Mouse (Mus musculus): ENCODE data around the gene Triobp. TPM values are rescaled to one million over a fixed set of nuclear protein-coding genes. Genes with fewer than 3 reads are reported as not detected.
A peak's percentile ranks its signal among the peaks of the same experiment; 100 is the strongest.

Gene Triobp
- polyA plus RNA-seq, 1 experiment from 2014 or later: 53.7 TPM

DNA sequence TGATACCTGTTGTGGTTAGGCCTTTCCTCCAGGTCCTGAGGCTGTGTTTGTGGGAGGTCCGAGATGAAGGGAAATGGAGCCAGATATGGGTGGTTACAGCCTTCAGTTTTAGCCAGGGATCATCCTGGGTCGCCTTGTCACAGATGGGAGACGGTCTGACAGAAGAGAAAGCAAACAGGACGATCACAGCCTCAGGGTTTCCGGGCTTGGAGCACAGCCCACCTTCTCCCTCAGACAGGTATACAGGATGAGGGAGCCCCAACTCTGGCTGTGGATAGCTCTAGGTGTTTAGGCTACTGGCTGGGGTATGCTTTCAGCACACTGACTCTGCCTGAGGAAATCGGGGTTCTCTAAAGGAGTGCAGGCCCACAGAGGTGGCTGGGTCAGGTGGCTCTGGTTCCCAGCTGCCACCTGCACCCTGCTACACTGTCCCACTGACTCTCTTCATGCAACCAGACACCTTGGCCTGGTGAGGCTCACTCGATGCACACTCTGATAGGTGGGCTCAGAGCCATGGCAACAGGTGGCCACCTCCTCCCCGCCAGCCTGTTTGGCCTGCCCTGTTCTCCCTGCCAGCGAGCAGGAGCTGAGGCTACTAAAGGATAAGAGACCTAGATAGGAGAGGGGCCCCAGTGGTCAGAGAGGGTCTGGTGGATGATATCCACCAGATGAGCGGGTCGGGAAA, 39.2 kb downstream of the Triobp start:
- H3K4me3 ChIP-seq (ENCODE audit: low read length): no peak overlapping the region
- ATAC-seq (replicated peaks; ENCODE audit: extremely low read depth, insufficient read depth, low FRiP score): no peak
- H3K9me3 ChIP-seq (replicated peaks; ENCODE audit: control insufficient read depth, low read length): no peaks in the 10 kb centered on the region
- no peaks in the 10 kb centered on the region for H3K27me3 ChIP-seq (ENCODE audit: control insufficient read depth, insufficient read depth, low read length)
- H3K9ac ChIP-seq (ENCODE audit: low read length): peak overlapping the region; percentile 33; the same call in 1 of the 2 replicates
- H3K4me2 ChIP-seq (ENCODE audit: low read depth, low read length): no peak overlapping the region
- peaks cover 59% of the 10 kb centered on the region for H3K4me1 ChIP-seq (ENCODE audit: control insufficient read depth, insufficient read depth, low read length)
- peaks cover 15% of the 10 kb centered on the region for H3K36me3 ChIP-seq (ENCODE audit: control insufficient read depth, insufficient read depth)
- 43% methylated on average over 11 of the region's 11 CpGs for WGBS
- no peak overlapping the region for H3K27ac ChIP-seq (ENCODE audit: low read length)

DNA sequence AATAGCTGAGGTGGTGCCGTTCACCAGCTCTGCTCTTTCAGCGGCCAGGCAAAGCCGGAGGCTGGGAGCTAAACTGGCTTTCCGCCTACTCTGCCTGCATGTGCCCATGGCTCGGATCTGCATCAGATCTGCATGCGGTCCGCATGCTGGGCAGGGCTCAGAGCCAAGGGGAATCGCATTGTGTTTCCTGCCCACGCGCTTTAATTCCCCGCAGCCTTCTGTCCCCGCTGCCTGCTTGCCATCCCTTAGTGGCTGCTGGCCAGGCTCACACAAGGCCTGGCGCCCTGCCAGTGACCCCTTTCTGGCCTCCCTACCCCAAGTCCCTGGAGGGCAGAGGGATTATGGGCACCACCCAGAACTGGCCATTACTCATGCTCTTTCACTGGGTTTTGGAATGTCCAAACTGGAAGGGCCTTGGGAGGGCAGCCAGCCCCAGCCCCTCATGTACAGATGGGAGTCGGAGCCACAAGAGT, 41.0 kb downstream of the Triobp start:
- Histone ChIP-seq H3K36me3 (ENCODE audit: control insufficient read depth, insufficient read depth) (peaks cover 32% of the 10 kb centered on the region), H3K9me3 (replicated peaks; ENCODE audit: control insufficient read depth, low read length) (no peaks in the 10 kb centered on the region), H3K4me1 (ENCODE audit: control insufficient read depth, insufficient read depth, low read length) (peaks cover 54% of the 10 kb centered on the region), H3K27me3 (ENCODE audit: control insufficient read depth, insufficient read depth, low read length) (no peaks in the 10 kb centered on the region), H3K4me3 (ENCODE audit: low read length) (no peak overlapping the region), H3K4me2 (ENCODE audit: low read depth, low read length) (peak overlapping the region; percentile 1; the same call in 1 of the 2 replicates), H3K9ac (ENCODE audit: low read length) (peak overlapping the region; percentile 20; the same call in 1 of the 2 replicates), H3K27ac (ENCODE audit: low read length) (peak overlapping the region; percentile 5)
- ATAC-seq (replicated peaks; ENCODE audit: extremely low read depth, insufficient read depth, low FRiP score): no peak; the same call in 1 of the 2 replicates
- WGBS: 25% methylated on average over 14 of the region's 14 CpGs

DNA sequence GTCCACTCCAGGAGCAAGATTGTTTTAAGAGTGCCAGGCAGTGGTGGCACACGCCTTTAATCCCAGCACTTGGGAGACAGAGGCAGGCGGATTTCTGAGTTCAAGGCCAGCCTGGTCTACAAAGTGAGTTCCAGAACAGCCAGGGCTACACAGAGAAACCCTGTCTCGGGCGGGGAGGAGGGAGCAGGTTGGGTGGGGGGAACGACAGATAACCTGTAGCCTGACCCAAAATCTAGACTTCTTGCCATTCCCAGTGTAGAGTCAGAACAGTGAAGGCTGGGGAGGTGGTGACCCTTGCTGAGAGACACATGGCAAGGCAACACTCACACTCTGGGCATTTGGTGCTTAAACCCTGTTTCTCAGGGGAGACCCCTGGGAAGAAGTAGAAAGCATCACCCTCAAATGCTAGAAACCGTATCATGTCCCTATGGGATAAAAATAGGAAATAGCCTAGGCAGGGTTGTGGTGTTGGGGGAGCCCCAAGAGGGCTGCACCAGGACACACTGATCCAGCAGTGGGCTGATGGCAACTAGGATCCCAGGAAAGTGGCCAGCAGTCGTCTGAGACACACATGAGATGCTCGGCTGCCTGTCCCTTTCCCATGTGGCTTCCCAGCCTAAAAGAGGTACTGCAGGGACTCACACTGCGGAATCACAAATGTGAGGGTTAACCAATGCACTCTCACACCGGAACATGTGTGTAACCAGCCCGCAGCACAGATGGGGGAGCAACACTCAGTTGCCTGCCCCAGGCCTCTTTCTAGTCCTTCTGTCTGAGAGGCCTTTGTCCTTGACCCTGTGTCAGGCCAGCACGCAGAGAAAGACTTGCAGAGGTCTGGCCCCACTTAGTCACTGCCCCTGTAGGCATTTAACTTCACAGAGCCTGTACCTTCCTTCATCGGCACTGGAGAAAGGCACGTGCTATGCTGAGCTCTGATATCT, 41.9 kb downstream of the Triobp start:
- ATAC-seq (replicated peaks; ENCODE audit: extremely low read depth, insufficient read depth, low FRiP score): 0 out of 2 replicates have a peak, but pooled peaks have one; percentile 11
- Histone ChIP-seq H3K9ac (ENCODE audit: low read length) (no peak overlapping the region), H3K36me3 (ENCODE audit: control insufficient read depth, insufficient read depth) (peaks cover 40% of the 10 kb centered on the region), H3K4me2 (ENCODE audit: low read depth, low read length) (no peak overlapping the region), H3K4me1 (ENCODE audit: control insufficient read depth, insufficient read depth, low read length) (peaks cover 45% of the 10 kb centered on the region), H3K9me3 (replicated peaks; ENCODE audit: control insufficient read depth, low read length) (no peaks in the 10 kb centered on the region), H3K27me3 (ENCODE audit: control insufficient read depth, insufficient read depth, low read length) (no peaks in the 10 kb centered on the region), H3K27ac (ENCODE audit: low read length) (peak overlapping the region; percentile 43), H3K4me3 (ENCODE audit: low read length) (no peak overlapping the region)
- WGBS: 72% methylated on average over 14 of the region's 14 CpGs

DNA sequence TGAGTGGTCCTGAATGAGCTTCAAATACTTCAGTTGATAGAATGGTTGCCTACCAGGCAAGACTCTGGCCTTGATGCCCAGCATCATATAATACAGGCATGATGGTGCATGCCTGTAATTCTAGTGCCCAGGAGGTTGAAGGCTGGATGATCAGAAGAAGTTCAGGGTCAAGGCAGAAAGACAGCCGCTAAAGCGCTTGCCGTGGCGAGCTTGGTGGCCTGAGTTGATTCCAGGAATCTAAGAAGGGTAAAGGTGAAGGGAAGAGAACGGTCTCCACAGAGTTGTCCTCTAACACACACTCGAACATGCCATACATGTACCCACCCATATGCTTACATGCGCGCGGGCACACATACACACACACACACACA, 42.6 kb downstream of the Triobp start:
- Histone ChIP-seq H3K27ac (ENCODE audit: low read length) (peak overlapping the region; percentile 43), H3K9me3 (replicated peaks; ENCODE audit: control insufficient read depth, low read length) (no peaks in the 10 kb centered on the region), H3K4me2 (ENCODE audit: low read depth, low read length) (no peak overlapping the region), H3K27me3 (ENCODE audit: control insufficient read depth, insufficient read depth, low read length) (no peaks in the 10 kb centered on the region), H3K9ac (ENCODE audit: low read length) (no peak overlapping the region), H3K36me3 (ENCODE audit: control insufficient read depth, insufficient read depth) (peaks cover 44% of the 10 kb centered on the region), H3K4me3 (ENCODE audit: low read length) (no peak overlapping the region), H3K4me1 (ENCODE audit: control insufficient read depth, insufficient read depth, low read length) (peaks cover 44% of the 10 kb centered on the region)
- WGBS: 86% methylated on average over 9 of the region's 9 CpGs
- no peak for ATAC-seq (replicated peaks; ENCODE audit: extremely low read depth, insufficient read depth, low FRiP score)

DNA sequence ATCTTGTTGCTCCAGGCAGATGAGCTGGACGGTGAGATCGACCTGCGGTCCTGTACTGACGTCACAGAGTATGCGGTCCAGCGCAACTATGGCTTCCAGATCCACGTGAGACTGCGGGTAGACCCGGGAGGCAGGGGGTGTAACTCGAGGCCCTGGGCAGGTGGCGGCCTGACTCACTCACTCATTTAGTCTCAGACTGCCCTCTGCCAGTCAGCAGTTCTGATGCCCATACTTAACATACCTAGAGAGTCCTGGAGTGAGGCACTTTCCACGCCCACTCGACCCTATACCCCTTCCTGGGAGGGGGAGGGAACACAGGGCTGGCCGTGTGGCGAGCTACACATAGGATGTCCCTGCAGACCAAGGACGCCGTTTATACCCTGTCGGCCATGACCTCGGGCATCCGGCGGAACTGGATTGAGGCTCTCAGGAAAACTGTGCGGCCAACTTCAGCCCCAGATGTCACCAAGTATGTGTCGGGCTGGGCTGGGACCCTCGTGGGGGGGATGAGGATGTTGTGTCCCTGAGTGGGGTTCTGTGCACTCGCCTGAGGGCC, 43.5 kb downstream of the Triobp start:
- Histone ChIP-seq H3K27ac (ENCODE audit: low read length) (no peak overlapping the region), H3K4me1 (ENCODE audit: control insufficient read depth, insufficient read depth, low read length) (peaks cover 40% of the 10 kb centered on the region), H3K4me3 (ENCODE audit: low read length) (no peak overlapping the region), H3K4me2 (ENCODE audit: low read depth, low read length) (no peak overlapping the region), H3K9ac (ENCODE audit: low read length) (no peak overlapping the region), H3K36me3 (ENCODE audit: control insufficient read depth, insufficient read depth) (peaks cover 49% of the 10 kb centered on the region), H3K27me3 (ENCODE audit: control insufficient read depth, insufficient read depth, low read length) (no peaks in the 10 kb centered on the region), H3K9me3 (replicated peaks; ENCODE audit: control insufficient read depth, low read length) (no peaks in the 10 kb centered on the region)
- WGBS: 92% methylated on average over 25 of the region's 25 CpGs
- ATAC-seq (replicated peaks; ENCODE audit: extremely low read depth, insufficient read depth, low FRiP score): no peak

DNA sequence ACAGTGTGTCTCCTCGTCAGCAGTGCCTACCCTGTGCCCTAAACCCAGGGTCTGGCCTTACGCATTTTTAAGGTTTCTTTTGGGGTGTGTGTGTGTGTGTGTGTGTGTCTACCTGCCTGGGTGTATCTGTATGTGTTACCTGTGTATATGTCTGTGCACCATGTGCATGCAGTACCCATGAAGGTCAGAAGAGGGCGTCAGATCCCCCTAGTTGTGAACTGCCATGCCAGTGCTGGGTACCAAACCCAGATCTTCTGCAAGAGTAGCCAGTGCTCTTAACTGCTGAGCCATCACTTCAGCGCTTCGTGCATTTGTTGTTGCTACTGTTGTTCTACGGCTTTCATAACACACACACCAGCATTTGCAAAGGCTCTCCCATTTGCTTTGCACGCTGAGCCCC, 44.7 kb downstream of the Triobp start:
- Histone ChIP-seq H3K27ac (ENCODE audit: low read length) (no peak overlapping the region), H3K9ac (ENCODE audit: low read length) (no peak overlapping the region), H3K27me3 (ENCODE audit: control insufficient read depth, insufficient read depth, low read length) (no peaks in the 10 kb centered on the region), H3K4me1 (ENCODE audit: control insufficient read depth, insufficient read depth, low read length) (peaks cover 28% of the 10 kb centered on the region), H3K4me2 (ENCODE audit: low read depth, low read length) (no peak overlapping the region), H3K9me3 (replicated peaks; ENCODE audit: control insufficient read depth, low read length) (no peaks in the 10 kb centered on the region), H3K4me3 (ENCODE audit: low read length) (no peak overlapping the region), H3K36me3 (ENCODE audit: control insufficient read depth, insufficient read depth) (peaks cover 49% of the 10 kb centered on the region)
- no peak for ATAC-seq (replicated peaks; ENCODE audit: extremely low read depth, insufficient read depth, low FRiP score)
- WGBS: 91% methylated on average over 7 of the region's 7 CpGs

DNA sequence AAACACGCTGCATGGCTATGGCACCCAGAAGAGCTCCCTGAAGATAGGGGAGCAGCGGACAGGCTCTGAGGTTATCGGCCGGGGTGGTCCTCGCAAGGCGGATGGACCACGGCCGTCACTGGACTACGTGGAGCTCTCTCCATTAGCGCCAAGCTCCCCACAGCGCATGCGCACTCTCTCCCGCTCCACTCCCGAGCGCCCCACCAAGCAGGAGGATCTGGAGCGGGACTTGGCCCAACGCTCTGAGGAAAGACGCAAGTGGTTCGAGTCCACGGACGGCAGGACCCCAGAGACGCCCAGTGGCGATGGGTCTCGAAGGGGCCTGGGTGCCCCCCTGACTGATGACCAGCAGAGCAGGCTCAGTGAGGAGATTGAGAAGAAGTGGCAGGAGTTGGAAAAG, 45.4 kb downstream of the Triobp start:
- Histone ChIP-seq H3K36me3 (ENCODE audit: control insufficient read depth, insufficient read depth) (peaks cover 49% of the 10 kb centered on the region), H3K4me1 (ENCODE audit: control insufficient read depth, insufficient read depth, low read length) (peaks cover 24% of the 10 kb centered on the region), H3K4me2 (ENCODE audit: low read depth, low read length) (no peak overlapping the region), H3K27me3 (ENCODE audit: control insufficient read depth, insufficient read depth, low read length) (no peaks in the 10 kb centered on the region), H3K9ac (ENCODE audit: low read length) (no peak overlapping the region), H3K4me3 (ENCODE audit: low read length) (no peak overlapping the region), H3K9me3 (replicated peaks; ENCODE audit: control insufficient read depth, low read length) (no peaks in the 10 kb centered on the region), H3K27ac (ENCODE audit: low read length) (no peak overlapping the region)
- WGBS: 97% methylated on average over 24 of the region's 24 CpGs
- no peak for ATAC-seq (replicated peaks; ENCODE audit: extremely low read depth, insufficient read depth, low FRiP score)

DNA sequence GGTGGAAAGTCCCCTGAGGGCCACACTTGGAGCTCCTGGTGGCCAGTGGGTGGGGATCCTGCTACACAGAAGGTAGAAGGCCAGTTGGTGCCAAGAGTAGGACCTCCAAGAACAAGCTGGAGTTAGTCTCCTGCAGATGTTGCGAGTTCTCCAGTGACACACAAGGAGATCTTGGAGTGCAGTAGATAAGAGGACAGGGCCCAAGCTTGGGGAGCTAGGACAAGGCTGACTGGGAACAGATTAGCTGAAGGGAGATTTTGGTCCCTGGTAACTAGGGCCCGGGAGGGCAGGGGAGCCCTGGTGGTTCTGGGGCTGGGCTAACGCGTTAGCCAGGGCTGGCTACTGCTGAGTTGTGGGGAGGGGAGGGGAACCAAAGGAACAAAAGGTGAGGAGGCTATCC, 48.4 kb downstream of the Triobp start:
- Histone ChIP-seq H3K9ac (ENCODE audit: low read length) (no peak overlapping the region), H3K4me2 (ENCODE audit: low read depth, low read length) (no peak overlapping the region), H3K27ac (ENCODE audit: low read length) (no peak overlapping the region), H3K27me3 (ENCODE audit: control insufficient read depth, insufficient read depth, low read length) (no peaks in the 10 kb centered on the region), H3K36me3 (ENCODE audit: control insufficient read depth, insufficient read depth) (peaks cover 42% of the 10 kb centered on the region), H3K9me3 (replicated peaks; ENCODE audit: control insufficient read depth, low read length) (no peaks in the 10 kb centered on the region), H3K4me1 (ENCODE audit: control insufficient read depth, insufficient read depth, low read length) (peaks cover 9% of the 10 kb centered on the region), H3K4me3 (ENCODE audit: low read length) (no peak overlapping the region)
- ATAC-seq (replicated peaks; ENCODE audit: extremely low read depth, insufficient read depth, low FRiP score): no peak
- 74% methylated on average over 4 of the region's 4 CpGs for WGBS

All from heart, embryonic 16.5 days (tissue).